Comparison of ENCODE assay signal across 9 mouse cellular contexts in the genomic region with DNA sequence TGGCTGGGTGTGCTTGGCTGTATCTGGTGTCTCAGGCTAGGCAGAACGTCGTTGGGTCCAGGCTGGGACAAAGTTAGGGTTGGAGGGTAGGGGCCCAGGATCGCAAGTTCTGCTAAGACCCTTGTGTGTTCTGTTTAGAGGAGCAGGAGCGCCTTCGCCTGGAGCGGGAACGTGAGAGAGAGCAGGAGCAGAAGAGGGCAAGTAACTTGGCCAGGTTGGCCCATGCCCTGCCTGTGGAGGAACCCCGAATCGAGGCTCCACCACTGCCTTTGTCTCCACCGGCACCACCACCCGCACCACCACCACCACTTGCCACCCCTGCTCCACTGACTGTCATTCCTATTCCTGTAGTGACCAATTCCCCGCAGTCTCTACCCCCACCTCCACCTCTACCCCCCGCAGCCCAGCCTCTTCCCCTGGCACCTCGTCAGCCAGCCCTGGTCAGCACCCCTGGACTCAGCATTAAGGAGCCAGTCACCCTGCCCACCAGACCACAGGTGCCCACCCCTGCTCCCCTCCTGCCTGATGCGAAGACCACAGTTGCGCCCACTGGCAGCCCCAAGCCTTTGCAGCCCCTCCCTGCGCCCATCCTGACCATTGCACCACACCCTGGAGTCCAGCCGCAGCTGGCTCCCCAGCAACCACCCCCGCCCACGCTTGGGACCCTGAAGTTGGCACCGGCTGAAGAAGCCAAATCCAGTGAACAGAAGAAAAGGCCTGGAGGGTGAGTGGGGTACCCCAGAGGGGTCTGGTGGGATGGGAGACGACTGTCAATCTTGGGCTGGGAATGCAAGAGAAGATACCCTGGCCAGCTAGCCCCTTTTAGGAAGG. TPM values are rescaled to one million over a fixed set of nuclear protein-coding genes. Genes with fewer than 3 reads are reported as not detected.
DNase-seq lines count a peak whose midpoint lies in the region; ATAC-seq lines count a peak whose summit lies in the region.
"Had no signal": no experiment of that assay in that cellular context is flagged by ENCODE, and none has a peak within 500 bp of the region (broad histone marks: within the 10 kb centered on the region; RNA-seq: fewer than 3 reads in every experiment).

No protein-coding gene starts in this region.

- WGBS in limb, embryonic 12.5 days, result 87% methylated on average over 22 of the region's 22 CpGs
- 94% methylated on average over 22 of the region's 22 CpGs for whole genome bisulfite sequencing in limb, embryonic 10.5 days

- no peaks in the 10 kb centered on the region for H3K9me3 ChIP-seq in limb, embryonic 12.5 days
- no peaks in the 10 kb centered on the region for H3K9me3 ChIP-seq in limb, embryonic 10.5 days (replicated peaks)

- H3K4me3 ChIP-seq in limb, embryonic 12.5 days (replicated peaks), result no peak overlapping the region
- H3K4me3 ChIP-seq in limb, embryonic 10.5 days, result no peak overlapping the region

- H3K36me3 ChIP-seq in limb, embryonic 12.5 days, result peaks cover 19% of the 10 kb centered on the region
- peaks cover 29% of the 10 kb centered on the region for H3K36me3 ChIP-seq in limb, embryonic 10.5 days

- no peak overlapping the region for H3K9ac ChIP-seq in limb, embryonic 12.5 days (replicated peaks)

- peaks cover 54% of the 10 kb centered on the region for H3K4me1 ChIP-seq in limb, embryonic 12.5 days (replicated peaks)
- H3K4me1 ChIP-seq in limb, embryonic 10.5 days, result peaks cover 62% of the 10 kb centered on the region

- H3K4me2 ChIP-seq in limb, embryonic 12.5 days, result no peak overlapping the region

- DNase-seq in cerebellum, adult 9-11 months, result peak; percentile 80
- no peak for DNase-seq in cerebellum, postnatal 14 days
- no peak for DNase-seq in limb, embryonic 10.5 days (ENCODE audit: low spot score)
- DNase-seq in urinary bladder, postnatal 14 days (ENCODE audit: low spot score), result peak; percentile 4
- DNase-seq in urinary bladder, postnatal 10 days (ENCODE audit: low spot score), result no peak
- no peak for DNase-seq in right cerebral cortex, postnatal 25 days
- DNase-seq: heart, postnatal 10 days had no signal

- H3K27ac ChIP-seq in limb, embryonic 12.5 days, result 0 out of 2 replicates have a peak overlapping the region, but pooled peaks have one; percentile 29
- no peak overlapping the region for H3K27ac ChIP-seq in limb, embryonic 10.5 days

- H3K27me3 ChIP-seq in limb, embryonic 12.5 days, result no peaks in the 10 kb centered on the region
- H3K27me3 ChIP-seq in limb, embryonic 10.5 days (ENCODE audit: low read depth, poor library complexity, severe bottlenecking), result no peaks in the 10 kb centered on the region

- no peak for ATAC-seq in limb, embryonic 12.5 days (ENCODE audit: insufficient number of reproducible peaks, insufficient read depth, low FRiP score, low TSS enrichment, low read depth)
- ATAC-seq in activated CD4-positive, CD25-positive, alpha-beta regulatory T cell, adult 4 months, result no peak

RNA-seq across cellular contexts. Expression of a gene that starts 5.7 kb away (rescaled TPM):
- 4.4 and 5.7 TPM in 2 replicates for polyA plus RNA-seq in limb, embryonic 12.5 days (2016; fragmentation: Nextera tagmentation; extraction: Ambion mirVana)
- polyA plus RNA-seq in limb, embryonic 10.5 days (2016; fragmentation: Nextera tagmentation; extraction: Ambion mirVana), result 4.8 and 5.7 TPM in 2 replicates
- 1 to 10 TPM; 5.4 to 6.9 TPM for polyA plus RNA-seq in activated CD4-positive, CD25-positive, alpha-beta regulatory T cell, adult 4 months (2017; shearing (Covaris generic))

Comparison
In these comparisons a context has a peak if more than half of its experiments do, and no peak if none do; other contexts are left out.
1. DNase-seq: peak in cerebellum, adult 9-11 months (single experiment) and urinary bladder, postnatal 14 days (single experiment); none in cerebellum, postnatal 14 days (0 of 2), limb, embryonic 10.5 days (single experiment), urinary bladder, postnatal 10 days (single experiment) and right cerebral cortex, postnatal 25 days (single experiment).